Mouse (Mus musculus) MEL (cell line): ENCODE data around the gene Cd38.
"Not testable (repeated sequence)": the region's sequence is repeated elsewhere in the genome, so short reads cannot be mapped to it uniquely, and the experiment has no call there.

Experiments
- CTCF ChIP-seq, 3 experiments: IDR thresholded peaks in 2 of 3; conservative IDR thresholded peaks in 1 of 3; 2 replicates each; pipeline ENCODE4 v1.5.1; 2011 to 2012; ENCODE audit warnings: low read length in 3 of 3, low read depth in 2 of 3, mild to moderate bottlenecking in 2 of 3, improper control_type of control experiment in 1 of 3, inconsistent platforms in 1 of 3, mixed read lengths in 1 of 3, moderate library complexity in 1 of 3; ENCODE audit not compliant: control insufficient read depth in 1 of 3, insufficient read depth in 1 of 3, poor library complexity in 1 of 3, severe bottlenecking in 1 of 3
- EP300 ChIP-seq, 2 experiments: IDR thresholded peaks; 2 replicates each; pipeline ENCODE4 v1.6.1; 2011; ENCODE audit warnings: improper control_type of control experiment in 2 of 2, low read length in 2 of 2, low read depth in 1 of 2, mild to moderate bottlenecking in 1 of 2
- POLR2AphosphoS2 ChIP-seq: IDR thresholded peaks from 2 replicates; pipeline ENCODE4 v1.6.1; 2011; ENCODE audit warnings: low read length, improper control_type of control experiment
- RAD21 ChIP-seq: IDR thresholded peaks from 2 replicates; pipeline ENCODE4 v1.6.1; 2011; ENCODE audit warnings: mild to moderate bottlenecking, low read depth, low read length, improper control_type of control experiment

DNA sequence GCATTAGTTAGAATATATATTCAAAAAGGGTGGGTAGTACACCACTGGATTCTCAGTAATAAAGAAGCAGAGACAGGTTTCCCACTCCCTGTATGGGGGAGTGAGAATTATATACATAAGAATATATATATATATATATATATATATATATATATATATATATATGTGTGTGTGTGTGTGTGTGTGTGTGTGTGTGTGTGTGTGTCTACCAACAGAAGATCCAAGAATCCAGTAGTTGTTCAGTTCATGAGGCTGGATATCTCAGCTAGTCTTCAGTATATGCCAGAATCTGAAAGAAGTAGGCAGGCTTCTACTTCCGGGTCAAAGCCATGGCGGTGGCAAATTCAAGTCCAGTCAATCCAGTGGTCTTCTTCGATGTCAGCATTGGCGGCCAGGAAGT, 44.5 kb downstream of the Cd38 start, which contains the start of gene Gm7879:
- TF ChIP-seq CTCF (IDR thresholded peaks at IDR 0.05 in 2 of 3, conservative IDR thresholded peaks at IDR 0.05 in 1 of 3; ENCODE audit: control insufficient read depth in 1 of 3, insufficient read depth in 1 of 3, low read depth in 2 of 3, low read length in 3 of 3, poor library complexity in 1 of 3, severe bottlenecking in 1 of 3); POLR2AphosphoS2; EP300 (IDR thresholded peaks at IDR 0.05; ENCODE audit: low read depth in 1 of 2, low read length in 2 of 2); RAD21: not testable (repeated sequence)
